Mouse (Mus musculus) CH12F3 (cell line): ENCODE measurements around the gene Galc.

Source experiments
- in situ Hi-C: fragments of 300-500 bp; cut with MboI; formaldehyde crosslinking; loops from 2 replicates; pipeline ENCODE4 v1.14.3; 2020; ENCODE audit warnings: low sequenced_read_pairs

The Galc gene

DNA sequence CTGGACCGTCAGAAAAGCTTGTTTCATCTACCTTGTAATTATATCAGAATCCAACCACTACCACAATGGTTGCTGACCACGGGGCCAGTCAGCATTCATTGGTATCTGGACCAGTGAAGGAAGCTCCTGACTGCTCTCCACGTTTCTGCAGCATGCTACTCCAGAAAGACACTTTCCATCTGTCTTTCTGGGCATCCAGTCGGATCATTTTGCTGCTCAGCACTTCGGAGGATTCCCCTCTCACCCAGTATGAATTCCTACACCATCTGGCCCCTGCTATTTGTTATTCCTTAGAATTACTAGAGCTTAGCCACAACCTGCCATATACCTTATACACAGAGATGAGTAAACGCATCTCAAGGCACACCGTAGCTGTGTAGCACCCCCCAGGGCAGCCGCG, 70.2 kb downstream of the Galc start:
- in situ Hi-C loops, result no loop called here

DNA sequence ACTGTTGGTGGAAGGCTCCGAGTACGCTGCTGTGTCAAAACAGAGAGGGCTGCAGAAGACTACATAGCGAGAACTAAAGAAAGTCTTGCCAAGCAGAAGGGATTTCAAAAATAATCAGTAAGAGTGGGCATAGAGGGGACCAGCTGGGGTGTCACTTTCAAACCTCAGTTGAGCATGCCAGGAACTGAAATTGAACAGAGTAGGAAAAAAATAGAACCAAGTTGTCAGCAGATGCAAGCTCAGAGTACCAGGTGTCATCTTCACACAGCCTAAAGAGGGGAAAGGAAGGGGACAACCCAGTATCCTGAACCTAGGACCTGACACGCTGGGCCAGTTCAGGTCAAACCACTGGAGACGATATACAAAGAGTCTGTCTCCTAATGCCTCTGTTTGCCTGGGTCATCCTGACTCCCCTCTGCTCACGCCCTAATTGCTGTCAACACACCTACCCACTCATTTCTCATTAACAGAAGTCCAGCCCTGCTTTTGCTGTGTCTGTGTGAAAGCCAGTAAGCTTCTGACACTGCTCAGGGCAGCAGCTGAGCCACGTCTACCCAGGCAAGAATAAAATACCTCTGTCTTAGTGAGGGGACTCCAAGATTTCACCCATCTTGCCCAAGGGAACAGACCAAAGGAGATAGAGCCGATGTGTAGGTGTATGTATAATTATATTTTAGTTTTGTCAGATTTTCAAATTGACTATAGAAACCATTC, 71.9 kb downstream of the Galc start:
- in situ Hi-C loops, result no loop called here

DNA sequence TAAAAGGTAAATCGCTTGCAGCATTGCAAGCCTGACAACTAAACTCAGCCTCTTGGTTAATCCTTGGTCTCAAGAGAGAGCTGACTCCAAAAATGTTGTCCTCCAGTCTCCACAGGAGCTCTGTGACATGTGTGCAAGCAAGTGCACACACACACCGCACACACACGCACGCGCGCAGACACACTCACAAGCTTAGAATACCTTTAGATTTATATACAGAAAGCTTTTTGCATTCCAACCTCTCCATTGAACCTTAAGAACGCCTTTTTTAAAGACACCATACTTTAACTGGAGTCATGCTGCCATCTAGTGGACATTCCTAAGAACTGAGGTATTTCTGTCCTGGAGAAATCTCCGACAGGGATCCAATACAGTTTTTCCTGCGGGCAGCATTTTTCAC, 77.5 kb downstream of the Galc start:
- in situ Hi-C loops, result no loop called here

DNA sequence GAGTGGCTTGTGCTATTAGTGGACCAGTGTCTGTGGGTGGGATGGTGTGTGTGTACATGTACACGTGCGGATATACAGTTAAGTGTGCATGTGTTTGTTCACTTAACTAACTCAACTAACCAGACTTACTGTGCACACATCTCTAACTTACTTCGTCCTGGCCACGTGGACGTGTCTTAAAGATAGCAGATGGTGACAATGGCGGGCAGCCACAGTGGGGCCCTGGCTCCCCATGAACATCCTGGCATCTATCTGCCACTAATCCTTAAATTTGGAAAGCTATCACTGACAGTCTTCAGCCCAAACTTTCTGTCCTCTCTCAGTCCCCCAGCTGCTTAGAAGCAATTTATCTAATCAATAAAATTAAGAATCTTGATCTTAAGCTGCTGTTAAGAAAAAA, 78.5 kb downstream of the Galc start:
- in situ Hi-C loops, result no loop called here

DNA sequence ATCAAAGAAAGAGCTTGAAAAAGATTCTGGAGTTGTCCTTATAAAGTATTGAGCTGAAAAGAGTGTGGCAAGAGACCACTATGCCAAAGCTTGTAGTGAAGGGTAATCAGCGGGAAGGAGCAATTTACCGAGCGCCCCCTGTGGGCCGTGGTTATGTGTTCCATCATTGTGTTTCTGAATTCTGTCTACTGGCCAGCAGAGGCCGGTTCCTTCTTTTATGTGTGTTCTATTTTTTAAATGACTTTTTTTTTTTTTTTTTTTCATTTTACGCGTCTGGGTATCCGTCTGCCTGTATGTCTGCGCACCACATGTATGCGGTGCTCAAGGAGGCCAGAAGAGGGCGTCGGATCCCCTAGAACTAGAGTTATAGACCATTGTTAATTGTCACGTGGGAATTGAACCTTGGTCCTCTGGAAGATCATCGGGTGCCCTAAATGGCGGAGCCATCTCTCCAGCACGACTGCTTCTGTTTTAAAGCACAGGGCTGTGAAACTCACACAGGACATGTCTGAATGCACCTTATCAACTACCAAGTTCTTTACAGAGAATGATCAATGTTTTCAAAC, 78.9 kb downstream of the Galc start:
- in situ Hi-C loops, result no loop called here

DNA sequence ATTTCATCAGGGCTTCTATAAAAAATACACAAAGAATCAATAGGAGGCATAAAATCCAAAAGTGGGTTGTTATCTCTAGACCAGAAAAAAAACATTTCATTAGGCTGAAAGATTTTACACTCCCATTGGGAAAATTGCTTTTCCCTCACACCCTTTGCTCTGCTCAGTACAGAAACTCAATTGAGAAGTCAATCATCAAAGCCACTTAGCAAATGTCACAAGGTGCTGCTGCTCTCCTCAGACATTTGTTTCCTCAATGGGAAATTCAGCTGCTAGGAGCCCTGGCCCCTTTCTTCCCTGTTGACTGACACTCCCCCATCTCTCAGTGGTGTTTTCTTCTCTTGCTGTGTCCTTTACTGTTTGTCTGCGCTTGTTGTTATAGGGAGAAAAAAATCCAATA, 79.8 kb downstream of the Galc start:
- in situ Hi-C loops, result no loop called here

DNA sequence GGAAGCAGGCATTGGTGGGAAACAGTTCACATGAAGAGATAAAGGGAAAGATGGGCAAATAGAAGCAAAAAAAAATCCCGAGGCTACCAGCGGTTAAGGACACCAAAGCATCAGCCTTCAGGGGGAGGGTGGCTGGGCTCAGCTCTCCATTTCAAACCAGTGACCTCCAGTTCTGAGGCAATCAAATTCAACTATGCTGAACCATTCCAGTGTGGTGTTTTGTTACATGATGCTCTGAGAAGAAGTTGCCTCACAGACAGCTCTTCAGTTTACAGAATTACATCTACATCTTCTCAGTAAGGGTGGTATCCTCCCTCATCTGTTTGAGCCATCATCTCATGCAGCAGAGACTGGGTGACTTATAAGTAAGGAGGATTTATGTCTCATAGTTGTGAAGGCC, 82.6 kb downstream of the Galc start:
- in situ Hi-C loops, result no loop called here

DNA sequence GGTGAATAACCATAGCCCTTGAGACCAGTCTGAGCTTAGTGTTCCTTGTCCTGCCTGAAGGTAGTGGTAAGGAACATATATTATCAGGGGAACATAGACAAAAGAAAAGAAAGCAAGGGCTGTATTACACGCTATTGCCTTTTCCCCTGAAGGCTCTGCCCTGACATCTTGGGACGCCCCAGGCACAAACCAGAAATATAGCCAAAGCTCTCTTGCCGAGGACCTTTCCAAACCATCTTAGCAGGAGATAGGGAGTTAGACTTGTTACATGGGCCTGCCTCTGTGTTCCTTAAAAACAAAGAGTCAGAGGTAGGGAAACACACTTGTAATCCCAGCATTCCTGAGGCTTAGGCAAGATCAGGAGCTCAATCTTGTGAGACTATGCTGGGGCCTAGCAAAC, 97.4 kb downstream of the Galc start:
- in situ Hi-C loops, result no loop called here

DNA sequence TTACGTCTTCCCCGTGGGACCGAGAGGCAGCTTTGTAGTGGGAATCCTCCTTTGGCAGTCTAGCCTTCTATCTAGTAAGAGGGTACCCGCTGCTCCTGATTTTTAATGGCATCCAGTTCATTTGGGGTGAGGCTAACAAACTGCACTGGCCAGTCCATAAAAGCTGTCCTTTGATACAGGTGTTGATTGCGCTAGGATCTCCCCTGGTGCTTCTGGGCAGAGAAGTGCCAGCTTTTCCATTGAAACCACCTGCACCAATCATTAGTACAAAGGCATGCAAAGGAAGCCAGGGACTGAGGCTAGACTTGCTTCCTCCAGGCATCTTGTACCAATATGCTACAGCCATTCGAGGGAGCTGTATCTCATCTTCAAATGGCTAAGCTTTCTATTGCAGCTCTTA, 98.4 kb downstream of the Galc start:
- in situ Hi-C loops, result no loop called here
